Mouse (Mus musculus) gastrocnemius, postnatal 4 days (tissue): Measurements from ENCODE around the gene Retsat. TPM values are rescaled to one million over a fixed set of nuclear protein-coding genes. Genes with fewer than 3 reads are reported as not detected.

Experiments used
- DNase-seq, 2 experiments: peaks; one replicate each; pipeline ENCODE4 v3.0.0; 2021 to 2022; ENCODE audit warnings: low spot score in 2 of 2, mixed read lengths in 2 of 2
- total RNA-seq, 2 experiments: library from RNA; stranded (reverse); gene quantifications; 2 replicates each; pipeline ENCODE4 v1.2.3; 2021

Gene Retsat
- total RNA-seq, 2 experiments from 2014 or later: 42.6 to 49.5 TPM

GRCm38 (mm10) chr6:72620920-72621319, 22.6 kb downstream of the Retsat start:
- DNase-seq: no peak

GRCm38 (mm10) chr6:72622917-72623316, 24.6 kb downstream of the Retsat start:
- DNase-seq: no peak

- DNase-seq: no peak
Observed at GRCm38 (mm10) chr6:72623661-72624402, 25.6 kb downstream of the Retsat start.

GRCm38 (mm10) chr6:72626391-72626790, 28.1 kb downstream of the Retsat start:
- DNase-seq: no peak

GRCm38 (mm10) chr6:72627276-72627675, 29.0 kb downstream of the Retsat start:
- DNase-seq: no peak

- no peak for DNase-seq
Observed at GRCm38 (mm10) chr6:72630370-72630769, 32.1 kb downstream of the Retsat start.

GRCm38 (mm10) chr6:72630961-72631360, 32.7 kb downstream of the Retsat start:
- no peak for DNase-seq

GRCm38 (mm10) chr6:72631700-72632099, 33.4 kb downstream of the Retsat start:
- DNase-seq: no peak

GRCm38 (mm10) chr6:72634311-72634710, 36.0 kb downstream of the Retsat start:
- DNase-seq: no peak

GRCm38 (mm10) chr6:72635760-72636431, 37.6 kb downstream of the Retsat start:
- DNase-seq: peak in 1 of 2 experiments; percentile 59

GRCm38 (mm10) chr6:72636940-72637339, 38.7 kb downstream of the Retsat start:
- no peak for DNase-seq

GRCm38 (mm10) chr6:72641218-72641954, 43.1 kb downstream of the Retsat start:
- DNase-seq: peak in 1 of 2 experiments; percentile 8

- no peak for DNase-seq
Observed at GRCm38 (mm10) chr6:72644576-72644975, 46.3 kb downstream of the Retsat start.

GRCm38 (mm10) chr6:72645364-72645763, 47.1 kb downstream of the Retsat start:
- DNase-seq: no peak

GRCm38 (mm10) chr6:72647383-72647820, 49.1 kb downstream of the Retsat start:
- peak; percentile 40 to 72 for DNase-seq

GRCm38 (mm10) chr6:72648002-72648595, 49.8 kb downstream of the Retsat start:
- DNase-seq: no peak

- DNase-seq: no peak
Observed at GRCm38 (mm10) chr6:72650338-72650851, 52.1 kb downstream of the Retsat start.

- DNase-seq: no peak
Observed at GRCm38 (mm10) chr6:72653419-72653818, 55.1 kb downstream of the Retsat start.

- no peak for DNase-seq
Observed at GRCm38 (mm10) chr6:72654355-72654754, 56.1 kb downstream of the Retsat start.

GRCm38 (mm10) chr6:72655309-72656052, 57.2 kb downstream of the Retsat start:
- peak; percentile 48 to 77 for DNase-seq
